Mouse (Mus musculus) cerebellum, adult 11-12 months (tissue): ENCODE measurements around the gene Nat8f6.
"Not testable (repeated sequence)": the region's sequence is repeated elsewhere in the genome, so short reads cannot be mapped to it uniquely, and the experiment has no call there.

Experiments
- DNase-seq: peaks from one replicate; pipeline ENCODE4 v3.0.0; 2022

Gene Nat8f6

GRCm38 (mm10) chr6:85835104-85835503 lies 14.3 kb upstream of the Nat8f6 start:
- DNase-seq: not testable (repeated sequence)

GRCm38 (mm10) chr6:85834504-85835100 lies 13.8 kb upstream of the Nat8f6 start:
- peak; percentile 51 for DNase-seq

GRCm38 (mm10) chr6:85831796-85832321 lies 11.1 kb upstream of the Nat8f6 start, which contains the start of gene Nat8:
TSS of gene Nat8 (minus strand) at chr6:85832082.
- no peak for DNase-seq

- no peak for DNase-seq
Measured at GRCm38 (mm10) chr6:85829462-85829861, 8.7 kb upstream of the Nat8f6 start.

GRCm38 (mm10) chr6:85825886-85826285 lies 5.1 kb upstream of the Nat8f6 start:
- DNase-seq: no peak

GRCm38 (mm10) chr6:85823382-85824090 lies 2.8 kb upstream of the Nat8f6 start:
- no peak for DNase-seq

GRCm38 (mm10) chr6:85822286-85822685 lies 1.5 kb upstream of the Nat8f6 start:
- no peak for DNase-seq

- no peak for DNase-seq
Measured at GRCm38 (mm10) chr6:85818338-85818737, 2.4 kb downstream of the Nat8f6 start.

GRCm38 (mm10) chr6:85813339-85813738 lies 7.4 kb downstream of the Nat8f6 start:
- DNase-seq: no peak

- not testable (repeated sequence) for DNase-seq
Measured at GRCm38 (mm10) chr6:85810942-85811537, 9.7 kb downstream of the Nat8f6 start.

- DNase-seq: not testable (repeated sequence)
Measured at GRCm38 (mm10) chr6:85810514-85810913, 10.2 kb downstream of the Nat8f6 start.

GRCm38 (mm10) chr6:85809784-85810183 lies 11.0 kb downstream of the Nat8f6 start:
- DNase-seq: not testable (repeated sequence)

GRCm38 (mm10) chr6:85803180-85803579 lies 17.6 kb downstream of the Nat8f6 start:
- DNase-seq: not testable (repeated sequence)

- DNase-seq: peak; percentile 32
Measured at GRCm38 (mm10) chr6:85765532-85765931, 55.2 kb downstream of the Nat8f6 start, which contains the start of gene Nat8f3. TSS of gene Nat8f3 (minus strand) at chr6:85765754.

GRCm38 (mm10) chr6:85763127-85764070 lies 57.4 kb downstream of the Nat8f6 start:
- peak; percentile 17 for DNase-seq

GRCm38 (mm10) chr6:85762678-85763077 lies 58.1 kb downstream of the Nat8f6 start:
- not testable (repeated sequence) for DNase-seq
